Mouse (Mus musculus): ENCODE results near the gene Olfr1284.
"Not testable (repeated sequence)": the region's sequence is repeated elsewhere in the genome, so short reads cannot be mapped to it uniquely, and the experiment has no call there.

The Olfr1284 gene

GRCm38 (mm10) chr2:111375222-111375621 lies at the start of gene Olfr1284:
Gene Olfr1284, plus strand, starts transcription at chr2:111375522.
- in situ Hi-C loops (cut with MboI, MseI) = no loop called here

GRCm38 (mm10) chr2:111326220-111326619 lies 49.1 kb upstream of the Olfr1284 start, which contains the start of gene Olfr1281:
Gene Olfr1281, plus strand, starts transcription at chr2:111326520.
- in situ Hi-C loops (cut with MboI, MseI) = no loop called here

- in situ Hi-C loops (cut with MboI, MseI) = not testable (repeated sequence)
Measured at GRCm38 (mm10) chr2:111333721-111334120, 41.6 kb upstream of the Olfr1284 start.

- in situ Hi-C loops (cut with MboI, MseI) = no loop called here
Measured at GRCm38 (mm10) chr2:111335976-111336375, 39.3 kb upstream of the Olfr1284 start, which contains the start of gene Olfr1282. Gene Olfr1282, minus strand, starts transcription at chr2:111336076.

- in situ Hi-C loops (cut with MboI, MseI) = loop anchor here (10.0 kb wide), 1 partner anchor 972 kb away; no protein-coding TSS in a partner anchor
Measured at GRCm38 (mm10) chr2:111366490-111366889, 8.8 kb upstream of the Olfr1284 start, which contains the start of gene Olfr1283. Gene Olfr1283, plus strand, starts transcription at chr2:111366790.

- in situ Hi-C loops (cut with MboI, MseI) = no loop called here
Measured at GRCm38 (mm10) chr2:111422931-111423330, 47.6 kb downstream of the Olfr1284 start, which contains the start of gene Olfr1286. Gene Olfr1286, minus strand, starts transcription at chr2:111423115.
